Mouse (Mus musculus): ENCODE data around the gene Cyp3a13.
A peak's percentile ranks its signal among the peaks of the same experiment; 100 is the strongest.
"Not testable (repeated sequence)": the region's sequence is repeated elsewhere in the genome, so short reads cannot be mapped to it uniquely, and the experiment has no call there.

The Cyp3a13 gene

GRCm38 (mm10) chr5:137921532-137921931 is at the start of gene Cyp3a13:
Cyp3a13 (minus strand) TSS chr5:137921619.
- DNase-seq (ENCODE audit: low read depth, low spot score) = no peak

- peak; percentile 95 for DNase-seq (ENCODE audit: low read depth, low spot score)
Measured at GRCm38 (mm10) chr5:137966492-137966891, 45.1 kb upstream of the Cyp3a13 start.

GRCm38 (mm10) chr5:137962945-137963344 is 41.5 kb upstream of the Cyp3a13 start, which contains the start of gene Gjc3:
Gjc3 (minus strand) TSS chr5:137963098.
- peak; percentile 74 for DNase-seq (ENCODE audit: low read depth, low spot score)

GRCm38 (mm10) chr5:137956404-137956803 is 35.0 kb upstream of the Cyp3a13 start:
- no peak for DNase-seq (ENCODE audit: low read depth, low spot score)

- DNase-seq (ENCODE audit: low read depth, low spot score) = no peak
Measured at GRCm38 (mm10) chr5:137951218-137951617, 29.8 kb upstream of the Cyp3a13 start.

- no peak for DNase-seq (ENCODE audit: low read depth, low spot score)
Measured at GRCm38 (mm10) chr5:137947303-137947702, 25.9 kb upstream of the Cyp3a13 start.

- DNase-seq (ENCODE audit: low read depth, low spot score) = no peak
Measured at GRCm38 (mm10) chr5:137943133-137943532, 21.7 kb upstream of the Cyp3a13 start.

- no peak for DNase-seq (ENCODE audit: low read depth, low spot score)
Measured at GRCm38 (mm10) chr5:137940948-137941347, 19.5 kb upstream of the Cyp3a13 start.

GRCm38 (mm10) chr5:137937238-137937637 is 15.8 kb upstream of the Cyp3a13 start:
- DNase-seq (ENCODE audit: low read depth, low spot score) = no peak

- DNase-seq (ENCODE audit: low read depth, low spot score) = no peak
Measured at GRCm38 (mm10) chr5:137936486-137936885, 15.1 kb upstream of the Cyp3a13 start.

GRCm38 (mm10) chr5:137933934-137934333 is 12.5 kb upstream of the Cyp3a13 start:
- not testable (repeated sequence) for DNase-seq (ENCODE audit: low read depth, low spot score)

- no peak for DNase-seq (ENCODE audit: low read depth, low spot score)
Measured at GRCm38 (mm10) chr5:137928439-137928838, 7.0 kb upstream of the Cyp3a13 start.

- no peak for DNase-seq (ENCODE audit: low read depth, low spot score)
Measured at GRCm38 (mm10) chr5:137922171-137922570, 752 bp upstream of the Cyp3a13 start.

GRCm38 (mm10) chr5:137915550-137915949 is 5.9 kb downstream of the Cyp3a13 start:
- DNase-seq (ENCODE audit: low read depth, low spot score) = peak; percentile 73

- peak; percentile 2 for DNase-seq (ENCODE audit: low read depth, low spot score)
Measured at GRCm38 (mm10) chr5:137914508-137914907, 6.9 kb downstream of the Cyp3a13 start.

GRCm38 (mm10) chr5:137909564-137910262 is 11.7 kb downstream of the Cyp3a13 start:
- no peak for DNase-seq (ENCODE audit: low read depth, low spot score)

- peak; percentile 9 for DNase-seq (ENCODE audit: low read depth, low spot score)
Measured at GRCm38 (mm10) chr5:137897812-137898211, 23.6 kb downstream of the Cyp3a13 start.

GRCm38 (mm10) chr5:137892954-137893353 is 28.5 kb downstream of the Cyp3a13 start:
- peak; percentile 3 for DNase-seq (ENCODE audit: low read depth, low spot score)

GRCm38 (mm10) chr5:137887666-137888065 is 33.8 kb downstream of the Cyp3a13 start:
- DNase-seq (ENCODE audit: low read depth, low spot score) = no peak

- DNase-seq (ENCODE audit: low read depth, low spot score) = peak; percentile 74
Measured at GRCm38 (mm10) chr5:137885894-137886293, 35.5 kb downstream of the Cyp3a13 start.

GRCm38 (mm10) chr5:137883345-137883744 is 38.1 kb downstream of the Cyp3a13 start:
- DNase-seq (ENCODE audit: low read depth, low spot score) = no peak

GRCm38 (mm10) chr5:137882922-137883321 is 38.5 kb downstream of the Cyp3a13 start:
- peak; percentile 2 for DNase-seq (ENCODE audit: low read depth, low spot score)

GRCm38 (mm10) chr5:137877860-137878259 is 43.6 kb downstream of the Cyp3a13 start:
- DNase-seq (ENCODE audit: low read depth, low spot score) = peak; percentile 17

- DNase-seq (ENCODE audit: low read depth, low spot score) = no peak
Measured at GRCm38 (mm10) chr5:137875054-137875453, 46.4 kb downstream of the Cyp3a13 start.

Measured in brain, adult 2 months (tissue).